Mouse (Mus musculus) macrophage (primary cell): ENCODE measurements around the gene Lrtm1. TPM values are rescaled to one million over a fixed set of nuclear protein-coding genes. Genes with fewer than 3 reads are reported as not detected.

Source experiments
- H3K27ac ChIP-seq: fragments of 350-480 bp; formaldehyde crosslinking; 2 replicates; pipeline ENCODE4 v1.9.0; 2021
- H3K36me3 ChIP-seq: fragments of 350-480 bp; formaldehyde crosslinking; 2 replicates; pipeline ENCODE4 v1.9.0; 2021; ENCODE audit errors: inconsistent target
- H3K4me3 ChIP-seq: fragments of 350-480 bp; formaldehyde crosslinking; 2 replicates; pipeline ENCODE4 v1.9.0; 2021; ENCODE audit errors: inconsistent target
- H3K79me2 ChIP-seq: fragments of 350-480 bp; formaldehyde crosslinking; 2 replicates; pipeline ENCODE4 v1.9.0; 2021; ENCODE audit errors: inconsistent target
- WGBS: methylation state at CpG from one replicate; pipeline ENCODE4 v1.1.7; 2026; ENCODE audit warnings: inconsistent platforms; ENCODE audit not compliant: missing documents; 5-methylcytosine and 5-hydroxymethylcytosine counted together
- polyA plus RNA-seq: library from polyadenylated mRNA; stranded (reverse); fragments of 250-400 nt; gene quantifications from 3 replicates; pipeline ENCODE4 v1.2.4, GENCODE M21; 2018; ENCODE audit warnings: inconsistent platforms
- total RNA-seq, 78 experiments: library from RNA; depleted of rRNA; stranded (reverse); fragments of 250-400 nt; gene quantifications; 1 replicate in 9 of 78; 2 replicates in 24 of 78; 3 replicates in 43 of 78; 4 replicates in 2 of 78; pipeline ENCODE4 v1.2.4; 2018; ENCODE audit warnings: inconsistent platforms in 56 of 78

Lrtm1 gene
- total RNA-seq (2018; cell fraction: chromatin; rRNA removed): not detected
- total RNA-seq (2018; cell fraction: cytosol; rRNA removed): not detected
- not detected for total RNA-seq (2018; cell fraction: nucleus; rRNA removed)
- not detected in 3 replicates for polyA plus RNA-seq

DNA sequence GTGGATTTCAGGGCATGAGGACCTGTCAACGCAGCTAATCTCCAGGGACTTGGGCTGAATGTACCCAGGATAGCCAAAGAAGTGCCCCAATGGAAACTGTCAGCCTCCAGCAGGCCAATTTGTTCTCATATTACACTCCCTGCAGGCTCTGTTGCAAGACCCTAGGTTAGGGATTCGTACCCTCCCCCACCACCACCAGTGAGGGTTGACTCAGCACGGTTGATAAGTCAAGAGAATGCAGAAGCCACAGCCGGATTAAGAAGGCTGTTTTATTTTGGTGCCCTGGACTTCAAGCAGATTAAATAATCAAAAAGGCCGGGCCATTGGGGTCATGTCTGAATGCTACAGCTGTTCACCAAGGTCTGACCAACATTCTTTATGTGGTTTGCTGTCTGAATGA lies at the start of gene Lrtm1:
TSS of gene Lrtm1 (plus strand) at position 326 of the 400 bp plus-strand sequence.
- H3K4me3 ChIP-seq: no peak within 1 kb of the TSS
- no peaks in the 10 kb centered on the region for H3K36me3 ChIP-seq
- 31% methylated on average over 5 of the region's 5 CpGs for WGBS
- H3K79me2 ChIP-seq: no peaks in the 10 kb centered on the region
- no peak within 1 kb of the TSS for H3K27ac ChIP-seq

DNA sequence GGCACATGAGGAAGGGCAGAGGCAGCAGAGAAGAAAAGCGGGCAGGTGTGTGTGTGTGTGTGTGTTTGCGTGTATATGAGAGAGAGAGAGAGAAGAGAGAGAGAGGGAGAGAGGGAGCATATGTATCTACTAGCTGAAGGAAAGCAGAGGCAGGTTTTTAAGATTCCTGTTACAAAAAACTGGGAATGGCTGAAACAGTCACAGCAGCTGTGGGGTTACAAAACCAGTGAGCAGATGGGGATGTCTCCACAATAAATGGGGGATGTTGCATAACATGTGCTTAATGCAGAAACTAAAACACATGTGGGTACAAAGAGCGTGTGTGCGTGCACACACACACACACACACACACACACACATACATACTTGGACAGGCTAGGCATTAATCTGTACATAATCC lies 48.8 kb upstream of the Lrtm1 start:
- no peaks in the 10 kb centered on the region for H3K79me2 ChIP-seq
- H3K4me3 ChIP-seq: no peak overlapping the region
- WGBS: 83% methylated on average over 4 of the region's 4 CpGs
- H3K27ac ChIP-seq: no peak overlapping the region
- no peaks in the 10 kb centered on the region for H3K36me3 ChIP-seq

DNA sequence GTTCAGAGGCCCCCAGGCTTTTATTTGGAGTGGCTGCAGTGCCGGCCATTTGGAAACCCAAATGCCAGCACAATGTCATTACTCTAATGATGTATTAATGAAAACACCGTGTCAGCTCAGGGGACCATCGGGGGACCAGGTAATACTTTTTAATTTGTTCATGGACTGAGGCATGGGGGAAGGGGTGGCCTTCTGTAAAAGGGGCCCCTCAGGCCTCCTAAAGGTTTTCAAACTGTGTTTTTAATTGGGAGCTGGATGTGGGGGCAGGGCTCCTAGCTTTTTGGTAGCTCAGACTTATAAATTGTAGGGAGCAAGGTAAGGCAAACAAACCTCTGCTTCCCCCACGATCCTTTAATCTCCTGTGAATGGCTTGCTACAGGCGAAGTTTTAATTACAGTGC lies 45.4 kb upstream of the Lrtm1 start:
- Histone ChIP-seq H3K79me2 (no peaks in the 10 kb centered on the region), H3K36me3 (no peaks in the 10 kb centered on the region), H3K4me3 (no peak overlapping the region), H3K27ac (no peak overlapping the region)
- 90% methylated on average over 5 of the region's 5 CpGs for WGBS

DNA sequence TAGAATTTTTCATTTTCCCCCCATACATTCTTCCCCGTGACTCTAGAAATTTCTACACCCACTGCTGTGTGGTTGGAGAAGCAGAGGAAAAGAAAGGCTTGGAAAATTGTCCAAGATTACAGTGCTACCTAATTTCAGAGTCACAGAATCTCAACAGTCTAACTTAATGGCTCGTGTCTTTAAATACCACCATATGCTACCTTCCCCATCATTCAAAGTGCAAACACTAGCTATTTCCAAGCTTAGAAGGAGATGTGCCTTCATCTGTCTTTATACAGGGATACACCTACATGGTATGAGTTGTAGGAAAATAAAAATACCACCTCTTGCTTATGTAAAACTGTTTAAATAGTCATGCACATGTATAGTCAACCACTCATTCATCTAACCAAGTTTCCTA lies 38.8 kb upstream of the Lrtm1 start:
- Histone ChIP-seq H3K27ac (no peak overlapping the region), H3K36me3 (no peaks in the 10 kb centered on the region), H3K79me2 (no peaks in the 10 kb centered on the region), H3K4me3 (no peak overlapping the region)
- 82% methylated on average over 2 of the region's 2 CpGs for WGBS

- H3K27ac ChIP-seq: no peak overlapping the region
- WGBS: 68% methylated on average over 2 of the region's 3 CpGs
- H3K4me3 ChIP-seq: no peak overlapping the region
Measured at GRCm38 (mm10) chr14:28980482-28980881, 37.5 kb upstream of the Lrtm1 start.

GRCm38 (mm10) chr14:28984276-28984675 lies 33.7 kb upstream of the Lrtm1 start:
- Histone ChIP-seq H3K27ac (no peak overlapping the region), H3K4me3 (no peak overlapping the region), H3K79me2 (no peaks in the 10 kb centered on the region), H3K36me3 (no peaks in the 10 kb centered on the region)
- 85% methylated on average over 2 of the region's 2 CpGs for WGBS

More at GRCm38 (mm10) chr14:28980482-28980881, 37.5 kb upstream of the Lrtm1 start:
- no peaks in the 10 kb centered on the region for H3K36me3 ChIP-seq
- H3K79me2 ChIP-seq: no peaks in the 10 kb centered on the region

DNA sequence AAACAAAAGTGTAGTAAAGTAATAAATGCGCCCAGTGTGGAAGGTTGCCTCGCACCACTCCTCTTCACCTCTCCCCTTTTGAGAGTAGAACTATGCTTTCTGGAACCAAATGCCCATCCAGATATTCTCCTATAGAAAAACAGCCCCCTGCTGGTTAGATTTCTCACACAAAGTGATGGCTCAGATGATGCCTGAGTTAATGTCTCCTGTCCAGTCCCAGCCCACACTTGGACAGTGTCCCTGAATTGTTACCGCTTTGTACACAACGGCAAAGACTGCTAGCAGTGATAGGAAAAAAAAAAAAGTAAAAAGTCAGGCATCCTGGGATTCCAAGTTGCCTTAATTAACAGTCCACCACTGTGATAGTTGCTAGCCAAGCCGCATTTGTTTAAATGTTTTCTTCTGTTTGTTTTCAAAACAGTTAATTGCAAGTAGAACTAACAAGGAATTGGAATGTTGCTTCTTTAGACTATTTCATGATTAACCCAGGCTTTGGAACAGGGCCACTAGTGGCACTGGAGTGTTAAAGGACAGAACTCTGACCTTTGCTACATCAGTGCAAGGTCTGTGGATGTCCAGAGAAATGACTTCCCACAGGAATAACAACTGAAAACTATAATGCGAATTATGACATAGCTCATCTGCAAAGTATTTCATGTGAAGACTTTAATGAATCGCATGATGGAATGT lies 29.7 kb upstream of the Lrtm1 start:
- no peaks in the 10 kb centered on the region for H3K79me2 ChIP-seq
- no peaks in the 10 kb centered on the region for H3K36me3 ChIP-seq
- H3K4me3 ChIP-seq: no peak overlapping the region
- H3K27ac ChIP-seq: no peak overlapping the region
- 91% methylated on average over 7 of the region's 7 CpGs for WGBS

DNA sequence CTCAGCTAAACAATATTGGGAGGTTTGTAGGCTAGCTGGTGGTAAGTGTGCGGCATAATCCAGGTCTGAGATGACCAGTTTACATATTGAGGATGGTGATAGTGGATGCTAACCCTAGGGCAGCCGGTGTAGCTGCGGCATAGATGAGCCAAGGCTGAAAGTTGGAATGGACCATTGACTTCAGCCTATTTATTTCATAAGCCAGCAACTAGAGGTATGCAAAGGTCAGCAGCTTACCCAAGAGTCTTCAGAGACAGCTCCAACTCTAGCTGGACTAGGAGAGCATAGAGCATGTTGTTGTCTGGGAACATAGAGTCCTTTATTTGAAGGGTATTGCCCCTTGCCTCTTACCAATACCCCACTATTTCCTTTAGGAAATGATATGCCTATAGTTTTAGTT lies 21.4 kb upstream of the Lrtm1 start:
- Histone ChIP-seq H3K36me3 (no peaks in the 10 kb centered on the region), H3K4me3 (no peak overlapping the region), H3K27ac (no peak overlapping the region), H3K79me2 (no peaks in the 10 kb centered on the region)
- 91% methylated on average over 3 of the region's 3 CpGs for WGBS

GRCm38 (mm10) chr14:29005228-29005840 lies 12.7 kb upstream of the Lrtm1 start:
- Histone ChIP-seq H3K36me3 (no peaks in the 10 kb centered on the region), H3K79me2 (no peaks in the 10 kb centered on the region), H3K4me3 (no peak overlapping the region), H3K27ac (no peak overlapping the region)
- WGBS: 86% methylated on average over 3 of the region's 5 CpGs

DNA sequence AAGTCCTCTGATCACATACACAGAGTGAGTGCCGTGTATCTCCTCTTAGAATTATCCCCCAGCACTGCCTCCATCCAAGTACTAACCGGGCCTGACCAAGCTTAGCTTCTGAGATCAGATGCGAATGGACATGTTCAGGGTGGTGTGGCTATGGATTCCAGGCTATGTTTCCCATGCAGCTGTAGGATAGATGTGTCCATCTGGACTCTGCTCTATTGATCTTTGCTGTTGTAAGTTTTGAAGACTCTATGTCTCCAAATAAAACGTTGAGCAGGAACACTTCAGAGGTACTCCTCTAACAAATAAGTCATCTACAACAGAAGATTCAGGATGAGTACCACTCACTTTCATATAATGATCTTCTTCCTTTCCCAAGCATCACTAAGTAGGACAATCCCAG lies 8.4 kb upstream of the Lrtm1 start:
- H3K36me3 ChIP-seq: no peaks in the 10 kb centered on the region
- WGBS: 97% methylated on average over 4 of the region's 4 CpGs
- no peaks in the 10 kb centered on the region for H3K79me2 ChIP-seq
- no peak overlapping the region for H3K4me3 ChIP-seq
- no peak overlapping the region for H3K27ac ChIP-seq

DNA sequence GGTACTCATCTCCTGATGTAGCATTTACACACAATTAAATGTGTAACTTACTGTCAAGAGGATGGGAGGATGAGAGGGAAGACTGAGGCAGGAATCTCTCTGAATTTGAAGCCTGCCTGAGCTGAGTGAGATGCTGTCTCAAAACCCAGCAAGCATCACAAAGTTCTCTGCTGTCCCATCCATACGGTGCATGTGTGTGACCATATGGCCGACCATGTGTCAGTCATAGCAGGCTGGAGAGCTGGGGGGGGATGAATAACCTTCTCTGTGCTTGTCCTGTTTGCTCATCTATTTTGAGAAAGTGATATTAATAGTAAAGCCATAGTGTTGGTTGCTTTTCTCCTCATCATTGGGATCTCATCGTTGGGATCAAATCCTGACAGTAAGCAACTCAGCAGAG lies 4.8 kb upstream of the Lrtm1 start:
- no peak overlapping the region for H3K4me3 ChIP-seq
- 83% methylated on average over 3 of the region's 3 CpGs for WGBS
- no peak overlapping the region for H3K27ac ChIP-seq

DNA sequence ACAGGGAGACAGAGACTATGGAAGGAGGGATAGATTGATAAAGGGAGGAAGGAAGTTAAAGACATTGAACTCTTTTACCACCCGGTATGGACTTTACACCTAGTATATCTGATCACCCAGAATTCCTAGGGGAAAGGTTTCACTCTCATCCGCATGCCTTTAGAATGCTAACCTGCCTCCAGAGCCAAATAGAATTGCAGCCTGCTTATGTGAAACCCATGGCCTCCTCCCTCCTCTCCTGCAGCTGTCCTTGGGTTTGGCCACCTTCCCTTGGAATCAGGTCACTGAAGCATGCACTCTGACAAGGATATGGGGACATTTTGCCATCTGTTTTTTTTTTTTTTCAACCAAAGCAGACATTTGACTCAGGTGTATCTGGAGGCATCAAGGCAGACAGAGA lies 3.3 kb upstream of the Lrtm1 start:
- 86% methylated on average over 2 of the region's 2 CpGs for WGBS
- H3K36me3 ChIP-seq: no peaks in the 10 kb centered on the region
- no peak overlapping the region for H3K4me3 ChIP-seq
- H3K79me2 ChIP-seq: no peaks in the 10 kb centered on the region
- no peak overlapping the region for H3K27ac ChIP-seq

More for the DNA sequence above, 4.8 kb upstream of the Lrtm1 start:
- no peaks in the 10 kb centered on the region for H3K36me3 ChIP-seq
- H3K79me2 ChIP-seq: no peaks in the 10 kb centered on the region

GRCm38 (mm10) chr14:29015896-29016295 lies 2.1 kb upstream of the Lrtm1 start:
- 62% methylated on average over 5 of the region's 5 CpGs for WGBS
- no peak overlapping the region for H3K27ac ChIP-seq
- no peak overlapping the region for H3K4me3 ChIP-seq
- H3K79me2 ChIP-seq: no peaks in the 10 kb centered on the region
- H3K36me3 ChIP-seq: no peaks in the 10 kb centered on the region

DNA sequence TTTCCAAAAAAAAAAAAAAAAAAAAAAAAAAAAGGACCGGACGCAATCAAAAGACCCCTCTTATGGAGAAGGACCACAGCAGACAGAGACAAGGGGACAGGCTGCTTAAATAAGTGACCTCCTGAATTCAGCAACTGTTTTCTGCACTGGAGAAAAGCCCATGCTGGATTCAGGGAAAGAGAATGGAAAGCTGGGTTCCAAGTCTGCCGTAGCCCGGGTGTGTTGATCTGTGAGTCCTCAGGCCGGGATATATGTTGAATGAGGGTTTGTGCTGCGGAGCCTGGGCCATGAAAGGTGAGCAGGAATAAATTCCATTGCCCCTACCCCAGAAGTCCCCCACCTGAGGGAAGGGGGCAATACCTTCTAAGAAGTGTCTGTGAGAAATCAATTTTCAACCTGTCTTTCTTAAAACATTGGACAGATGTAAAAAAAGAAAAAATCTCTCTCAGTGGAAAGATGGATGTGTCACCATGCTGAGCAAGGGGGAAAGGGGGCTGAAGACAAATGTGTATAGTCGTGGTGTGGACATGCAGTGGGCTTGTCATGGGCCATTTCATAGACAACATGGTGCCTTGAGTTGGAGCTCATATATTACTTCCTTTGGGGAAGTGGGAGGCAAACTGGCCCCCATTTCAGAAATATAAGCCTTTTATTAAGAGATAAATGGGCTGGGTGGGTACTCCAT lies 450 bp downstream of the Lrtm1 start:
- H3K79me2 ChIP-seq: no peaks in the 10 kb centered on the region
- WGBS: 65% methylated on average over 7 of the region's 7 CpGs
- no peak overlapping the region for H3K4me3 ChIP-seq
- H3K36me3 ChIP-seq: no peaks in the 10 kb centered on the region
- H3K27ac ChIP-seq: no peak overlapping the region

DNA sequence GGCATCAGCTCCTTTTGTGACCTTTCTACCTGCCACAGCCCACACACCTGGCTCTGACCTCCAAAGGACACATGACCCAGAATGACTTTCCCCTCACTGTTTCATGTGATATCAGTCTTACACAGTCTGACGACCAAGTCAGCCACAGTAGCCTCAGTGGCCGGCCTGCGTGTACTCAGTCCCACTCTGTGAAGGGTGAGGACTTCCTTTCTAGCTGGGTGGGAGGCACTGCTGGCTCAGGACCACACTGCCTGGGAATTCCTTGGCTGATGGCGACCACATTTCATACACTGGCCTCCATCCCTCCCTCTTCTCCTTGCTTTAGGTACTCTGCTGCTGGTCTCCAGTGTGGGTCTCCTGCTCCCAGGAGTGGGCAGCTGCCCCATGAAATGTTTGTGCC lies 3.3 kb downstream of the Lrtm1 start:
- Histone ChIP-seq H3K4me3 (no peak overlapping the region), H3K27ac (no peak overlapping the region), H3K36me3 (no peaks in the 10 kb centered on the region), H3K79me2 (no peaks in the 10 kb centered on the region)
- WGBS: 83% methylated on average over 4 of the region's 4 CpGs
